Mouse (Mus musculus): ENCODE results near the gene 2310033P09Rik.
A peak's percentile ranks its signal among the peaks of the same experiment; 100 is the strongest.

The 2310033P09Rik gene

DNA sequence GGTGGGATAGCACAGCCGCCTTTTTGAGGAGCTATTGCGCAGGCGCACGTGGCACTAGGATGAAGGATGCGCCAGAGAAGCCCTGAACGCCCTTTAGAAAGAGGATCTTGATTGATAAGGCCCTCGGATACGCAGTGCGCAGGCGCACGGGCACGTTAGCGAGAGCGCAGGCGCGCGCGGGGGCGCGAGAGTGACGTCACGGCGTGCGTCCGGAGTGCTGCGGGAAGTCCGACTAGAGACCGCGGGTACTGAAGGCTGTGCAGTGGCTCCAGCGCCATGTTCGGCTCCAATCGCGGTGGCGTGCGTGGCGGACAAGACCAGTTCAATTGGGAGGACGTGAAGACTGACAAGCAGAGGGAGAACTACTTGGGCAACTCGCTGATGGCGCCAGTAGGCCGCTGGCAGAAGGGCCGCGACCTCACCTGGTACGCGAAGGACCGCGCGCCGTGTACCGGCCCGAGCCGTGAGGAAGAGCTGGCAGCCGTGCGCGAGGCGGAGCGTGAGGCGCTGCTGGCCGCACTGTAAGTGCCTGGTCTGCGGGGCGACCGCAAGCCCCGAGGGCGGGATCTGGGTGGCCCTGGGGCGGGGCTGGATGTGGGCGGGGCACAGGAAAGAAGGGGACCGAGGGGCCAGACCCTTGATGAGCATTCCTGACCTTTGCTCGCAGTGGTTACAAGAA, at the start of gene 2310033P09Rik:
2310033P09Rik (plus strand) TSS at position 169 of the 679 bp plus-strand sequence.
- DNase-seq (ENCODE audit: low spot score in 2 of 2): peak; percentile 86 to 88

- DNase-seq (ENCODE audit: low spot score in 2 of 2): no peak
These were observed 49.0 kb upstream of the 2310033P09Rik start for GRCm38 (mm10) chr11:59159099-59159498.

DNA sequence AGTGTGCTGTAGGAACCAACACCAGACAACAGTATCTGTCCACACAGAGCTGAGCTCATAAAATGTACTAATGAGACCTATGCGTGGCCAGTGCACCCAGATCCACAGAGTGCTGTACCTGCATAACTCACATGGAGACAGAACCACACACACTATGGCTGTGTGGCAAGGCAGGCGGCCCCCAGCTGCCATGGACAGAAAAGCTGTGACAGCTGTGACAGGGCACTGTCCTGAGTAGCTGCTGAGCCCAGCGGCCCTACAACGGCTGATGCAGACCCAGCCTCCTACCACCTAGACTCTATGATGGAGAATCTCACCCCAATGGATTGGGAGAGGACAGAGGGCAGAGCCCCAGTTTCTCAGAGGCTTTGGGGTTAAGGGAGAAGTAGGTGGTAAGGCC, 48.6 kb upstream of the 2310033P09Rik start:
- no peak for DNase-seq (ENCODE audit: low spot score in 2 of 2)

DNA sequence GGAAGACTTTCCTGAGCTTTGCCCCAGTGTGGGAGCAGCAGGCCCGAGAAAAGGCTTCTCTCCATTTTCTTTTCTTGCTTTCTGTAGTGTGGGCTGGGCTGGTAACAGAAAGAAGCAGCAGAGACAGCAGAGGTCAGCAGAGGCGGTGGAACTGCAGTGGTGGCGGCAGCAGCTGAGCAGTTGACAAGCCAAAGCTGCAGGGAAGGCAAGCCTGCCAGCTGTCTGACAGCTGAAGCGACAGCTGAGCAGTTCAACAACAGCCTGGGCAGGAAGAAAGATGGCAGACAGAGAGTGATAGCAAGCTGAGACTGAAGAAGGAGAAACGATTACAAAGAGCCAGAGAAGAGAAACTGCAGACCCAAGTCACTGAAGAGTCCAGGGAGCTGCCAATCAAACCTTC, 46.7 kb upstream of the 2310033P09Rik start:
- no peak for DNase-seq (ENCODE audit: low spot score in 2 of 2)

- no peak for DNase-seq (ENCODE audit: low spot score in 2 of 2)
These were observed 45.5 kb upstream of the 2310033P09Rik start for GRCm38 (mm10) chr11:59162443-59163254.

- peak; percentile 95 to 98 for DNase-seq (ENCODE audit: low spot score in 2 of 2)
These were observed 44.6 kb upstream of the 2310033P09Rik start, which contains the start of gene Iba57 for GRCm38 (mm10) chr11:59163255-59164236. Gene Iba57 (minus strand): TSS chr11:59163739.

- no peak for DNase-seq (ENCODE audit: low spot score in 2 of 2)
These were observed 43.7 kb upstream of the 2310033P09Rik start for GRCm38 (mm10) chr11:59164384-59164783.

DNA sequence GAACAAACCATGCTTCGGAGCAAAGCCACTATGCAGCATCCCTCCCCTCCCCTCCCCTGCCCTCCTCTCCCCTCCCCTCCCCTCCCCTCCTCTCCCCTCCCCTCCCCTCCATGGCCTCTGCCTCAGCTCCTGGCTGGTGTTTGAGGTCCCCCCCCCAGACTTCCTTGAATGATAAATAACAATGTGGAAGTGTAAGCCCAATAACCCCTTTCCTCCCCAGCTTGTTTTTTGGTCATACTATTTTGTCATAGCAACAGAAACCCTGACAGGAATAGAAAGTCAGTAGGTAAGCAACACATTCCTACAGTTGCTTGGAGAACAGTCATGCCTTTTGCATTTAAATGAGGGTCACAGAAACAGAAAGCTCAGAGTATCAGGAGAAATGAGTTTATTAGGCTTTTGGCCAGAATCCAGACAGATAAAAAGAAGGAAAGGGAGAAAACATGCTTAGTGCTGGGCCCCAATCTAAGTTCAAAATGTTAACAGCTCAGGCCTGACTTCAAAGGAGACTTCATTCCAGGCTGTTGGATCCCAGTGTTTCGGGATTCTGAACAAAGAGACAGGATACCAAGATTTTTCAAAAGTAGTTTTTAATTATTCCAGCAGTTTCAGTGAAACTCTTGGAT, 42.4 kb upstream of the 2310033P09Rik start:
- DNase-seq (ENCODE audit: low spot score in 2 of 2): no peak

DNA sequence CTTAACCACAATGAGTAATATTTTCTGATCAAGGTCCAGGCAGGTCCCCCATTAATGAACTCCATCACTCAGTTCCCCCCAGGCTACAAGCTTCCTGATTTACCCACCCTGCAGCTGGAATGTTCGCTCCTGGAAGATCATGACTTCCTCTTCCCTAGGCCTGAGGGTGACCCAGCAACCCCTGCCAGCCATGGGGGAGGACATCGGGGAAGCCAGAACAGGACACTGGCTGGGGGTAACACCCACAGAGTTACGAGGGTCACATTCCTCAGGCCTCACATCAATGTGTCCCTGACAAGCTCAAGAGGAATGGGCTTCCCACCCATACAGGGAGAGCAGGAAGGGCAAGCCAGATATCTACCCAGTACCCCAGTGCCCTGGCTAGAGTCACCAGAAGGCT, 38.3 kb upstream of the 2310033P09Rik start:
- DNase-seq (ENCODE audit: low spot score in 2 of 2): no peak

- no peak for DNase-seq (ENCODE audit: low spot score in 2 of 2)
These were observed 37.6 kb upstream of the 2310033P09Rik start for GRCm38 (mm10) chr11:59170549-59170948.

DNA sequence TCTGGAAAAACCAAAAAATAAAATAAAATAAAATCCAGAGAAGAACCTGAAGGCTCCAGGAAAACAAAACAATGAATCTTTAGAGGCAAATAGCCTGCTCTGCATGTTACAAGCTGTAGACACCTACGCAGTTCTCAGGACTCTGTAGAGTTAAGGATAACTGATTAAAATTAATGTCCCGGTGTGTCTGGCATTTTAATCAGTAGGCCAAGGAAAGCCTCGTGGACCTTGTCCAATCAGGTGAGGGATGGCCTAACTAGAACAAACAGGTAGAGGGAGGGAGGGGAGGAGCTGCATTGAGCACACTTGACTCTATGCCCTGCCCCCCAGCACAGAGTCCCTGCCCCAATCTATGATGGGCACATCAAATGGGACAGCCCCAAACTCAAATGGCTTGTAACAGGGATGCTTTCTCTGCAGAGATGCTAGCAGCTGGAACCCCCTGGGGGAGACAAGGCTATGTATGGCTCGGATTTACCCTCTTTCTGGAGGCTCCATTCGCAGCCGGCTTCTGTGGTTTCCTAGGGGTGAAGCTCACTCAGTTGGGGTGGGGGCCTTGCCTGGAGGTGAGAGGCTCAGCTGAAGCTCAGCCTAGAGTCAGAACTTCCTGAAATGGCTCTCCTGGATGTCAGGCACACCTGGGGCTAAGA, 33.8 kb upstream of the 2310033P09Rik start:
- no peak for DNase-seq (ENCODE audit: low spot score in 2 of 2)

- no peak for DNase-seq (ENCODE audit: low spot score in 2 of 2)
These were observed 31.6 kb upstream of the 2310033P09Rik start for GRCm38 (mm10) chr11:59176475-59176874.

- DNase-seq (ENCODE audit: low spot score in 2 of 2): no peak
These were observed 31.2 kb upstream of the 2310033P09Rik start for GRCm38 (mm10) chr11:59176921-59177320.

DNA sequence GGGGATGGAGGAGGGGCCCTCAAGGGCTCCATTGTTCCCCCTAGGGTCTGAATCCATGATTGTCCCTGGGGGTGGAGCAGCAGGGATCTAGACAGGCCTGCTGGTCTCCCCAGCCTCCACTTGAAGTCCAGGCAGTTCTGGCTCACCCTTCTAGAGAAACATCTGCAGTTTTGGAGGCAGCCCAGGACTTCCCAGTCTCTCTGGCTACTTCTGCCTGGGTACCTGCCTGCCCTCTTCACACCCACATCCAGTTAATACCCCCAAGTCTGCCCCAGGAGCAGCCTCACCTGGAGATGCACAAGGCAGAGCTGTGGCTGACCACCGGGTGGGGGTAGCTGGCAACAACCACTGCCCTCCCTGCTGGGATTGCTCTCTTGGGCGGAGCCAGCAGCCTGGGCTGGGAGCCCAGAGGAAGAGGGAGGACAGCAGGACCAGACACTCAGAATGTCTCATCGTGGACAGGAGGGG, 25.2 kb upstream of the 2310033P09Rik start, which contains the start of gene Gjc2:
Gjc2 (minus strand) TSS at position 350 of the 468 bp plus-strand sequence.
- peak in 1 of 2 experiments; percentile 62 for DNase-seq (ENCODE audit: low spot score in 2 of 2)

DNA sequence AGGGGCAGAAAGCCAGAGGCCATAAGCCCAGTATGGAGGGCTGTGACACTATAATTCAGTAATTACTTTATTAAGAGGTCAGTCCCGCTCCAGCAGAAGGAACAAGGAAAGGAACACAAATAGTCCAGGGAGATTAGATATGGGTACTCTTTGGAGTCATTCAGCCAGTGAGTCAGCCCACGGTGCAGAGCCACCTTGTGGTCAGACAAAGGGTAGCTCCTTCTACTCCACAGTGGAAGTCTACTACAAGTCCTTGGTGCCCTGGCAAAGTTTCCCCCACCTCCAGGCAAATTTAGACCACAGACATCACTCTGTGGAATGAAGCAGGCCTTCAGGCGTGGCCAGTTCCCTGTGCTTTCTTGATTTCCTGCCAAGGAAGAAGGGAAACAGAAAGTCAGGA, 24.3 kb upstream of the 2310033P09Rik start:
- peak in 1 of 2 experiments; percentile 37 for DNase-seq (ENCODE audit: low spot score in 2 of 2)

DNA sequence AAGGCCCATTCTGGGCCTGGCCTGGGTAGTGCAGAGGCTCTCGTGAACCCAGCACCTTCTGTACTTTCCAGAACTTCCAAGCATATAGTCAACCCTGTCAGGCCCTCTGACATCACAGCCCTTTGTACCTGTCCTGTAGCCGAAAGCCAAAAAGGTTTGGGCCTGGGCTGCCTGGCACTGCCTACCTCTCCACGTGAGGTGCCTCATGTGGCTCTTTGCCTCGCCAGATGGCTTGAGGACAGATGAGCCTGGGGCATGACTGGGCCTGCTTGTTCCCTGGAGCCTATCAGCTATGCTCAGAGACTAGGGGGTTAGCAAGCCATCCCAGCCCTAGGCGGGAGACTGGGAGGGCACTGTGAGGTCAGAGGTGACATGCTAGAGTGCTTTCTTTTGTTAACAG, 22.6 kb upstream of the 2310033P09Rik start:
- DNase-seq (ENCODE audit: low spot score in 2 of 2): no peak

- no peak for DNase-seq (ENCODE audit: low spot score in 2 of 2)
These were observed 20.4 kb upstream of the 2310033P09Rik start for GRCm38 (mm10) chr11:59187706-59188105.

DNA sequence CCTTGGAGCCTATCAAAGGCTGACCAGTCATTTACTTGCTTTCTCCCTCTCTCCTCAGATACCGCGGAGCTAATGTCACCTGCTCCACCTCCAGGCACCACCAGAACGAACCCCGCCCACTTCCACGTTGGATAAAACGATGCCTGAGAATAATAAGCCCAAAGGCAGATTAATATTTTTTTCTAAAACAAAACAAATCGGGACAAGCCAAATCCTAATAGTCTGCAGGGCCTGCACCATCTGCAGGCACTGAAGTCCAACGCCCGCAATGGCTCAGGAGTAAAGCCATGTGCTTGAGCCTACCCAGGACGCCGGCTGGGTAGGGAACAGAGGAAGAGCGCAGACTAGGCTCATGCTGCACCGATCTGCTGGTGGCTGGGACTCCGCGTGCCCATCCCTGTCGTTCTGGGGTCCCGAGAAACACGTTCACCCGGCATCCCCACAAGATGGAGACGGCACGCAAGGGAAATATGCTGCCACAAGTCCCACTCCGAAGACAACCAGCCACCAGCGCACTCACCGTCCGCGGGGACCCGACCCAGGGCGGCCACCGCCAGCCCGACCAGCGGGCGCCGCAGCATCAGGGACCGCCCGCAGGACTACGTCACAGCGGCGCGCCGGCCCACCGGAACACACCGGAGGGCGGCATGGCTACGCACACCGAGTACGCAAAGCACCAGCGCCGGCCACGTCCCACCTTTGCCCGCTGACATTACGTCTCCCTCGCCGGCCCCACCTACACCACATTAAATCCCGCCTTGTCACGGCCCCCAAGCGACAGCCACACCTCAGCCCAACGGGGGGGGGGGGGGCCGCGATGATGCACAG, 16.7 kb upstream of the 2310033P09Rik start:
- DNase-seq (ENCODE audit: low spot score in 2 of 2): peak; percentile 84 to 86

GRCm38 (mm10) chr11:59192059-59192386, 16.1 kb upstream of the 2310033P09Rik start, which contains the start of gene Guk1:
Gene Guk1 (minus strand): TSS chr11:59192212.
- DNase-seq (ENCODE audit: low spot score in 2 of 2): no peak

GRCm38 (mm10) chr11:59196230-59196629, 11.9 kb upstream of the 2310033P09Rik start:
- DNase-seq (ENCODE audit: low spot score in 2 of 2): no peak
